22 mouse cellular contexts compared by ENCODE assay signal in genomic region chr17:69211065-69211464, GRCm38 (mm10).
DNase-seq lines count a peak whose midpoint lies in the region; ATAC-seq and TF ChIP-seq lines count a peak whose summit lies in the region.
"Had no signal": no experiment of that assay in that cellular context is flagged by ENCODE, and none has a peak within 500 bp of the region (broad histone marks: within the 10 kb centered on the region; RNA-seq: fewer than 3 reads in every experiment).

No protein-coding gene starts in this region.

- POLR2A ChIA-PET in Patski (lab: Charles Lee) = no interaction called here

- H3K27me3 ChIP-seq in Patski = no peaks in the 10 kb centered on the region
- H3K27me3 ChIP-seq: forebrain, embryonic 13.5 days; hindbrain, embryonic 13.5 days; kidney, embryonic 15.5 days; limb, embryonic 15.5 days; lung, embryonic 15.5 days; midbrain, embryonic 12.5 days had no signal

- peak; percentile 21 to 30 for DNase-seq in cerebellum, postnatal 14 days
- no peak for DNase-seq in cerebellum, adult 8-10 months
- no peak for DNase-seq in layer of hippocampus, adult 2 months (ENCODE audit: low spot score in 2 of 2)
- no peak for DNase-seq in layer of hippocampus, adult 18-20 months (ENCODE audit: low spot score in 2 of 2)
- DNase-seq in 3T3-L1 (ENCODE audit: low read depth, low spot score) (peak; percentile 31), Patski (ENCODE audit: low read depth, low spot score) (no peak)
- no peak for DNase-seq in cerebellum, adult 18-20 months
- DNase-seq: adrenal gland, postnatal 25 days; cerebellum, adult 2 months; heart, postnatal 14 days; layer of hippocampus, postnatal 36 days; spleen, adult 18-20 months; thymus, adult 18-20 months; thymus, postnatal 4 days had no signal

- in situ Hi-C loops in Patski (cut with MboI; ENCODE audit: low pct_unique_long_range_greater_than_20kb) = no loop called here

- CTCF ChIA-PET in Patski (lab: Charles Lee) = no interaction called here

- no peak for ATAC-seq in Patski
- ATAC-seq in monocyte, adult 5-6 weeks (replicated peaks; ENCODE audit: insufficient number of reproducible peaks, low FRiP score, low TSS enrichment, poor library complexity, severe bottlenecking) = no peak
- ATAC-seq: forebrain, embryonic 13.5 days had no signal

- TF ChIP-seq CTCF in layer of hippocampus, adult 2 months (conservative IDR thresholded peaks at IDR 0.05) = peak; percentile 59
- peak; percentile 40 for TF ChIP-seq CTCF in Patski (IDR thresholded peaks at IDR 0.05)

- H3K4me3 ChIP-seq in layer of hippocampus, adult 2 months = no peak overlapping the region
- H3K4me3 ChIP-seq: forebrain, embryonic 13.5 days; hindbrain, embryonic 13.5 days; kidney, embryonic 15.5 days; limb, embryonic 15.5 days; lung, embryonic 15.5 days; midbrain, embryonic 12.5 days; myocyte had no signal

- no peak overlapping the region for H3K27ac ChIP-seq in layer of hippocampus, adult 2 months
- H3K27ac ChIP-seq: forebrain, embryonic 13.5 days; hindbrain, embryonic 13.5 days; kidney, embryonic 15.5 days; limb, embryonic 15.5 days; lung, embryonic 15.5 days; midbrain, embryonic 12.5 days had no signal

Comparison
In these comparisons a context has a peak if more than half of its experiments do, and no peak if none do; other contexts are left out.
1. DNase-seq: peak in cerebellum, postnatal 14 days (2 of 2) and 3T3-L1 (single experiment); none in cerebellum, adult 8-10 months (single experiment), layer of hippocampus, adult 2 months (0 of 2), layer of hippocampus, adult 18-20 months (0 of 2), Patski (single experiment) and cerebellum, adult 18-20 months (0 of 2).